ENCODE assay signal across 14 mouse cellular contexts in genomic region chr8:84073230-84073976, GRCm38 (mm10). TPM values are rescaled to one million over a fixed set of nuclear protein-coding genes. Genes with fewer than 3 reads are reported as not detected.
DNase-seq lines count a peak whose midpoint lies in the region; ATAC-seq lines count a peak whose summit lies in the region.
"Had no signal": no experiment of that assay in that cellular context is flagged by ENCODE, and none has a peak within 500 bp of the region (broad histone marks: within the 10 kb centered on the region; RNA-seq: fewer than 3 reads in every experiment).

No protein-coding gene starts in this region.

- H3K27me3 ChIP-seq in hindbrain, embryonic 13.5 days: no peaks in the 10 kb centered on the region
- no peaks in the 10 kb centered on the region for H3K27me3 ChIP-seq in neural tube, embryonic 13.5 days
- H3K27me3 ChIP-seq: limb, embryonic 15.5 days had no signal

- peak overlapping the region; percentile 56 for H3K9ac ChIP-seq in hindbrain, embryonic 13.5 days
- H3K9ac ChIP-seq in neural tube, embryonic 13.5 days: peak overlapping the region; percentile 53
- H3K9ac ChIP-seq: limb, embryonic 15.5 days had no signal

- peak overlapping the region; percentile 19 for H3K4me2 ChIP-seq in hindbrain, embryonic 13.5 days
- H3K4me2 ChIP-seq in neural tube, embryonic 13.5 days: no peak overlapping the region
- H3K4me2 ChIP-seq: limb, embryonic 15.5 days had no signal

- peaks cover 62% of the 10 kb centered on the region for H3K4me1 ChIP-seq in hindbrain, embryonic 13.5 days (replicated peaks)
- H3K4me1 ChIP-seq in neural tube, embryonic 13.5 days (replicated peaks): peaks cover 60% of the 10 kb centered on the region

- DNase-seq in left cerebral cortex, adult 11 months (ENCODE audit: low spot score): peak; percentile 31
- DNase-seq in left cerebral cortex, postnatal 4 days: no peak
- peak; percentile 72 for DNase-seq in brain, adult 2 months (ENCODE audit: low read depth, low spot score)
- no peak for DNase-seq in adrenal gland, postnatal 36 days
- DNase-seq in spleen, adult 12 weeks (ENCODE audit: low spot score): no peak
- DNase-seq: cerebellum, postnatal 10 days; kidney, postnatal 36 days had no signal

- WGBS in hindbrain, embryonic 13.5 days: 34% methylated on average over 10 of the region's 10 CpGs
- WGBS in neural tube, embryonic 13.5 days: 35% methylated on average over 10 of the region's 10 CpGs

- H3K36me3 ChIP-seq in hindbrain, embryonic 13.5 days: peaks cover 37% of the 10 kb centered on the region
- H3K36me3 ChIP-seq in neural tube, embryonic 13.5 days: peaks cover 27% of the 10 kb centered on the region

- H3K4me3 ChIP-seq in hindbrain, embryonic 13.5 days: no peak overlapping the region
- no peak overlapping the region for H3K4me3 ChIP-seq in neural tube, embryonic 13.5 days
- H3K4me3 ChIP-seq: limb, embryonic 15.5 days had no signal

- intact Hi-C loops in left cerebral cortex, postnatal 4 days (cut with DNase I): no loop called here

- H3K27ac ChIP-seq in hindbrain, embryonic 13.5 days: peak overlapping the region; percentile 77
- peak overlapping the region; percentile 77 for H3K27ac ChIP-seq in neural tube, embryonic 13.5 days (replicated peaks)
- H3K27ac ChIP-seq: limb, embryonic 15.5 days; macrophage had no signal

- peak; percentile 41 for ATAC-seq in hindbrain, embryonic 13.5 days (ENCODE audit: low FRiP score)
- 0 out of 2 replicates have a peak, but pooled peaks have one; percentile 45 for ATAC-seq in neural tube, embryonic 13.5 days (ENCODE audit: low read depth)
- ATAC-seq in megakaryocyte-erythroid progenitor cell, adult 5-6 weeks (replicated peaks; ENCODE audit: low FRiP score, low TSS enrichment, poor library complexity, severe bottlenecking): no peak

- no peaks in the 10 kb centered on the region for H3K9me3 ChIP-seq in hindbrain, embryonic 13.5 days
- H3K9me3 ChIP-seq in neural tube, embryonic 13.5 days: no peaks in the 10 kb centered on the region
- H3K9me3 ChIP-seq: limb, embryonic 15.5 days had no signal

RNA-seq across cellular contexts. Expression of gene Rfx1, which starts 6.8 kb away (rescaled TPM):
- 10 to 100 TPM; 26.1 to 28.5 TPM for total RNA-seq in left cerebral cortex, postnatal 4 days (2021)
- polyA plus RNA-seq in hindbrain, embryonic 13.5 days (2015; fragmentation: Nextera tagmentation; extraction: Ambion mirVana): 7.8 and 8.3 TPM in 2 replicates
- polyA plus RNA-seq in neural tube, embryonic 13.5 days (2015; fragmentation: Nextera tagmentation; extraction: Ambion mirVana): 8.1 and 8.2 TPM in 2 replicates
- 10 to 100 TPM; 13.2 to 19.9 TPM for total RNA-seq in adrenal gland, postnatal 36 days (2021)
- total RNA-seq in megakaryocyte-erythroid progenitor cell, adult 5-6 weeks (2014; fragmentation: Nextera tagmentation): 10.2 and 11.9 TPM in 2 replicates
- 2.1 and 3.7 TPM in 2 replicates for total RNA-seq in megakaryocyte-erythroid progenitor cell, adult 5-6 weeks (2017)

RNA-seq across cellular contexts. Expression of gene Gm10643, which starts 8.5 kb away (rescaled TPM):
- 1 to 10 TPM; 3.3 to 4.0 TPM for total RNA-seq in left cerebral cortex, postnatal 4 days (2021)
- 1.4 and 1.7 TPM in 2 replicates for polyA plus RNA-seq in hindbrain, embryonic 13.5 days (2015; fragmentation: Nextera tagmentation; extraction: Ambion mirVana)
- 1.9 and 2.2 TPM in 2 replicates for polyA plus RNA-seq in neural tube, embryonic 13.5 days (2015; fragmentation: Nextera tagmentation; extraction: Ambion mirVana)
- 1 to 10 TPM; 3.1 to 3.2 TPM for total RNA-seq in adrenal gland, postnatal 36 days (2021)
- 3.3 TPM in 1 of 2 replicates, not detected in the other for total RNA-seq in megakaryocyte-erythroid progenitor cell, adult 5-6 weeks (2014; fragmentation: Nextera tagmentation)
- 1.6 and 4.2 TPM in 2 replicates for total RNA-seq in megakaryocyte-erythroid progenitor cell, adult 5-6 weeks (2017)

RNA-seq across cellular contexts. Expression of gene Rln3, which starts 28.6 kb away (rescaled TPM):
- not detected for total RNA-seq in left cerebral cortex, postnatal 4 days (2021)
- polyA plus RNA-seq in hindbrain, embryonic 13.5 days (2015; fragmentation: Nextera tagmentation; extraction: Ambion mirVana): 0.44 TPM in 1 of 2 replicates, not detected in the other
- not detected in 2 replicates for polyA plus RNA-seq in neural tube, embryonic 13.5 days (2015; fragmentation: Nextera tagmentation; extraction: Ambion mirVana)
- not detected for total RNA-seq in adrenal gland, postnatal 36 days (2021)
- total RNA-seq in megakaryocyte-erythroid progenitor cell, adult 5-6 weeks (2014; fragmentation: Nextera tagmentation): not detected in 2 replicates
- total RNA-seq in megakaryocyte-erythroid progenitor cell, adult 5-6 weeks (2017): not detected in 2 replicates
- polyA plus RNA-seq: heart, embryonic 14.5 days; limb, embryonic 15.5 days; macrophage; stomach, embryonic 14.5 days had no signal

RNA-seq across cellular contexts. Expression of gene Il27ra, which starts 31.0 kb away (rescaled TPM):
- 1 to 10 TPM; 1.5 to 1.6 TPM for total RNA-seq in left cerebral cortex, postnatal 4 days (2021)
- polyA plus RNA-seq in hindbrain, embryonic 13.5 days (2015; fragmentation: Nextera tagmentation; extraction: Ambion mirVana): 0.22 and 0.66 TPM in 2 replicates
- 0.43 and 0.56 TPM in 2 replicates for polyA plus RNA-seq in neural tube, embryonic 13.5 days (2015; fragmentation: Nextera tagmentation; extraction: Ambion mirVana)
- total RNA-seq in adrenal gland, postnatal 36 days (2021): 1 to 10 TPM; 2.0 to 2.2 TPM
- 16.0 and 24.2 TPM in 2 replicates for total RNA-seq in megakaryocyte-erythroid progenitor cell, adult 5-6 weeks (2014; fragmentation: Nextera tagmentation)
- total RNA-seq in megakaryocyte-erythroid progenitor cell, adult 5-6 weeks (2017): 4.5 TPM in 2 replicates

RNA-seq across cellular contexts. Expression of gene Dcaf15, which starts 31.2 kb away (rescaled TPM):
- total RNA-seq in left cerebral cortex, postnatal 4 days (2021): 10 to 100 TPM; 49.1 to 49.7 TPM
- 20.2 and 22.2 TPM in 2 replicates for polyA plus RNA-seq in hindbrain, embryonic 13.5 days (2015; fragmentation: Nextera tagmentation; extraction: Ambion mirVana)
- 16.5 and 16.8 TPM in 2 replicates for polyA plus RNA-seq in neural tube, embryonic 13.5 days (2015; fragmentation: Nextera tagmentation; extraction: Ambion mirVana)
- total RNA-seq in adrenal gland, postnatal 36 days (2021): 10 to 100 TPM; 16.7 to 19.4 TPM
- total RNA-seq in megakaryocyte-erythroid progenitor cell, adult 5-6 weeks (2014; fragmentation: Nextera tagmentation): 27.0 and 27.3 TPM in 2 replicates
- 14.1 and 16.3 TPM in 2 replicates for total RNA-seq in megakaryocyte-erythroid progenitor cell, adult 5-6 weeks (2017)

Comparison
In these comparisons a context has a peak if more than half of its experiments do, and no peak if none do; other contexts are left out.
1. DNase-seq: peak in left cerebral cortex, adult 11 months (single experiment) and brain, adult 2 months (single experiment); none in left cerebral cortex, postnatal 4 days (single experiment), adrenal gland, postnatal 36 days (0 of 2) and spleen, adult 12 weeks (single experiment).